Mouse (Mus musculus) kidney, adult 2 months (tissue): ENCODE measurements around the gene Dip2c. TPM values are rescaled to one million over a fixed set of nuclear protein-coding genes. Genes with fewer than 3 reads are reported as not detected.

ENCODE experiments used
- DNase-seq: peaks from one replicate; pipeline ENCODE4 v3.0.0; 2021
- H3K27ac ChIP-seq: fragments of 200-500 bp; 2 replicates; pipeline ENCODE4 v1.5.1; 2012; ENCODE audit warnings: low read depth, low read length, control low read depth, inconsistent platforms; ENCODE audit not compliant: insufficient read depth
- H3K27me3 ChIP-seq: fragments of 200-500 bp; replicated peaks from 2 replicates; pipeline ENCODE4 v1.6.1; 2012; ENCODE audit warnings: mild to moderate bottlenecking, moderate library complexity, low read length, inconsistent platforms; ENCODE audit not compliant: control insufficient read depth, insufficient read depth
- H3K36me3 ChIP-seq: fragments of 200-500 bp; 2 replicates; pipeline ENCODE4 v1.6.1; 2012; ENCODE audit warnings: mild to moderate bottlenecking, moderate library complexity, low read length, inconsistent platforms; ENCODE audit not compliant: control insufficient read depth, insufficient read depth
- H3K4me1 ChIP-seq: fragments of 200-500 bp; 2 replicates; pipeline ENCODE4 v1.6.1; 2011; ENCODE audit warnings: low read length; ENCODE audit not compliant: control insufficient read depth, insufficient read depth
- H3K4me3 ChIP-seq: fragments of 200-500 bp; 2 replicates; pipeline ENCODE4 v1.5.1; 2011; ENCODE audit warnings: mild to moderate bottlenecking, low read depth, low read length, control low read depth; ENCODE audit not compliant: insufficient read depth
- CTCF ChIP-seq: fragments of 200-500 bp; conservative IDR thresholded peaks from 2 replicates; pipeline ENCODE4 v1.5.1; 2011; ENCODE audit warnings: low read depth, mild to moderate bottlenecking, control low read depth, low read length, moderate library complexity, mixed read lengths; ENCODE audit not compliant: insufficient read depth, insufficient read length
- POLR2A ChIP-seq: fragments of 200-500 bp; IDR thresholded peaks from one replicate; pipeline ENCODE4 v1.6.1; 2011; ENCODE audit warnings: low read depth, low read length, control low read depth
- WGBS: fragments of 180-500 bp; shearing (Covaris S2); methylation state at CpG from one replicate; pipeline ENCODE4 v1.1.7; 2018; 5-methylcytosine and 5-hydroxymethylcytosine counted together
- polyA plus RNA-seq: library from polyadenylated mRNA; depleted of rRNA; stranded (reverse); fragments of >200 nt; gene quantifications from 2 replicates; pipeline ENCODE4 v1.2.3, GENCODE M21; 2012

Dip2c gene
- polyA plus RNA-seq, 1 experiment, result 11.0 TPM

DNA sequence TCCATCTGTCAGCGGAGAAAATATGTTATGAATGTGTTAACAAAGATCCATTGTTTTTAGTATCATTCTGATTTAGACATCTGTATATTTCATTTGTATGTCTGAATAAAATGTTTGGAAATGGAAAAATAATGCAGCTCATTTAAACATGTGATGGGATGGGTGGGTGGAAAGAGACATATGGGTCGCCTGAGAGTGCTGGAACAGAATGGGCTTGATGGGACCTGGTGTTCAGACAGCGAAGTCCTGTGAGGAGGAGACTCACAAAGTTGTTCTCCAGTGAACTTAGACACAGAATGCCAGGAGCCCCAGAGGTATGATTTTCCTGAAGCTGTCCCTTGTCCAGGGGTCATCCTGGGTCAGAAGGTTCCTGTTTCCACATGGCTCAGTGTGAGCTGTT lies 142.1 kb downstream of the Dip2c start:
- H3K27ac ChIP-seq, result no peak overlapping the region
- H3K27me3 ChIP-seq, result no peaks in the 10 kb centered on the region
- TF ChIP-seq POLR2A, result no peak
- TF ChIP-seq CTCF, result no peak
- peaks cover 3% of the 10 kb centered on the region; the same call in 1 of the 2 replicates for H3K4me1 ChIP-seq
- peak; percentile 18 for DNase-seq
- no peak overlapping the region for H3K4me3 ChIP-seq
- no peaks in the 10 kb centered on the region for H3K36me3 ChIP-seq
- WGBS, result 90% methylated on average over 3 of the region's 3 CpGs

GRCm38 (mm10) chr13:9419213-9419612 lies 142.9 kb downstream of the Dip2c start:
- TF ChIP-seq CTCF (no peak), POLR2A (no peak)
- H3K27ac ChIP-seq, result no peak overlapping the region
- no peaks in the 10 kb centered on the region for H3K36me3 ChIP-seq
- H3K4me3 ChIP-seq, result no peak overlapping the region
- no peak for DNase-seq
- H3K4me1 ChIP-seq, result peaks cover 3% of the 10 kb centered on the region; the same call in 1 of the 2 replicates
- H3K27me3 ChIP-seq, result no peaks in the 10 kb centered on the region

GRCm38 (mm10) chr13:9421949-9422348 lies 145.6 kb downstream of the Dip2c start:
- no peaks in the 10 kb centered on the region for H3K27me3 ChIP-seq
- H3K27ac ChIP-seq, result no peak overlapping the region
- H3K4me1 ChIP-seq, result peaks cover 3% of the 10 kb centered on the region; the same call in 1 of the 2 replicates
- no peak for TF ChIP-seq CTCF
- no peak for TF ChIP-seq POLR2A
- no peak overlapping the region for H3K4me3 ChIP-seq
- WGBS, result 94% methylated on average over 4 of the region's 4 CpGs
- no peaks in the 10 kb centered on the region for H3K36me3 ChIP-seq
- no peak for DNase-seq

- 80% methylated on average over 1 of the region's 1 CpGs for WGBS
- no peaks in the 10 kb centered on the region for H3K27me3 ChIP-seq
- H3K4me3 ChIP-seq, result no peak overlapping the region
- no peak for TF ChIP-seq CTCF
- no peak for TF ChIP-seq POLR2A
- no peaks in the 10 kb centered on the region for H3K36me3 ChIP-seq
- H3K27ac ChIP-seq, result no peak overlapping the region
- peaks cover 3% of the 10 kb centered on the region; the same call in 1 of the 2 replicates for H3K4me1 ChIP-seq
- no peak for DNase-seq
Observed at GRCm38 (mm10) chr13:9422876-9423275, 146.5 kb downstream of the Dip2c start.

GRCm38 (mm10) chr13:9424434-9424833 lies 148.1 kb downstream of the Dip2c start:
- TF ChIP-seq POLR2A (no peak), CTCF (no peak)
- no peak for DNase-seq
- Histone ChIP-seq H3K4me1 (peaks cover 3% of the 10 kb centered on the region; the same call in 1 of the 2 replicates), H3K36me3 (no peaks in the 10 kb centered on the region), H3K27ac (no peak overlapping the region), H3K27me3 (no peaks in the 10 kb centered on the region), H3K4me3 (no peak overlapping the region)

- H3K27ac ChIP-seq, result no peak overlapping the region
- H3K27me3 ChIP-seq, result no peaks in the 10 kb centered on the region
- no peak overlapping the region for H3K4me3 ChIP-seq
- TF ChIP-seq CTCF, result no peak
- no peak for TF ChIP-seq POLR2A
- no peak for DNase-seq
- H3K36me3 ChIP-seq, result no peaks in the 10 kb centered on the region
- no peaks in the 10 kb centered on the region for H3K4me1 ChIP-seq
Observed at GRCm38 (mm10) chr13:9426267-9426666, 149.9 kb downstream of the Dip2c start.

- Histone ChIP-seq H3K36me3 (no peaks in the 10 kb centered on the region), H3K27me3 (no peaks in the 10 kb centered on the region), H3K27ac (no peak overlapping the region), H3K4me3 (no peak overlapping the region), H3K4me1 (no peaks in the 10 kb centered on the region)
- WGBS, result 43% methylated on average over 4 of the region's 4 CpGs
- no peak for TF ChIP-seq CTCF
- TF ChIP-seq POLR2A, result no peak
- DNase-seq, result peak; percentile 53
Observed at GRCm38 (mm10) chr13:9426779-9427178, 150.5 kb downstream of the Dip2c start.

GRCm38 (mm10) chr13:9429884-9430283 lies 153.6 kb downstream of the Dip2c start:
- no peak for DNase-seq
- no peak overlapping the region for H3K4me3 ChIP-seq
- 79% methylated on average over 1 of the region's 1 CpGs for WGBS
- no peaks in the 10 kb centered on the region for H3K36me3 ChIP-seq
- no peaks in the 10 kb centered on the region for H3K27me3 ChIP-seq
- no peak overlapping the region for H3K27ac ChIP-seq
- H3K4me1 ChIP-seq, result no peaks in the 10 kb centered on the region
- TF ChIP-seq POLR2A (no peak), CTCF (no peak)
